19 mouse cellular contexts compared by ENCODE assay signal in the genomic region with DNA sequence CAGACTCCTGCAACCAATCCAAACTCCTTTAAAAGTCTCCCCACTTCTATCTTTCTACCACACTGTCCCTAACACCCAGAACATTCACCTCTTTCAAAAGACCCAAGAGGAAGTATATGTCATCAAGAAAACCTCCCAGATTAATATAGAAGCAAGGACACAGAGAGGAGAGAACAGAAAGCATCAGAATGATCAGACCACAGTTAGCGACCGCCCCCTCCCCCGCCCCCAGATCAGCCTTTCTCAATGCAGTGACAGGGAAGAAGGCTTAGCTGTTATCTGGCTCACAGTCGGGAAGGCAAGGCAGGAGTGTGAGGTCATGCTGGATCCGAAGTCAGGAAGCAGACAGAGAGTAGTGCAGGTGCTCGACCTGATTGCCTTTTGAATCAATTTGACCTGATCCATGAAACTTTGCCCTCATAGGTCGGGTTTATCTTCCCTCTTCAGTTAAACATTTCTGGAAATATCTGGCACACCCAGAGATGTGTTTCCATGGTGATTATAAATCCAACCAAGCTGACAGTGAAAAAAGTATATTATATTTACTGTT. TPM values are rescaled to one million over a fixed set of nuclear protein-coding genes. Genes with fewer than 3 reads are reported as not detected.
DNase-seq lines count a peak whose midpoint lies in the region; ATAC-seq and TF ChIP-seq lines count a peak whose summit lies in the region.
"Had no signal": no experiment of that assay in that cellular context is flagged by ENCODE, and none has a peak within 500 bp of the region (broad histone marks: within the 10 kb centered on the region; RNA-seq: fewer than 3 reads in every experiment).

No protein-coding gene starts in this region.

- 33% methylated on average over 7 of the region's 7 CpGs for WGBS in macrophage (ENCODE audit: missing documents)
- WGBS in heart, embryonic 11.5 days (ENCODE audit: insufficient replicate concordance), result 30% methylated on average over 7 of the region's 7 CpGs

- no peaks in the 10 kb centered on the region for H3K4me1 ChIP-seq in heart, embryonic 11.5 days (ENCODE audit: control insufficient read depth, insufficient read depth, low read length)
- H3K4me1 ChIP-seq: embryonic facial prominence, embryonic 15.5 days; midbrain, embryonic 12.5 days; neural tube, embryonic 12.5 days had no signal

- no peak for ATAC-seq in activated CD4-positive, CD25-positive, alpha-beta regulatory T cell, adult 4 months
- ATAC-seq in heart, embryonic 11.5 days (replicated peaks; ENCODE audit: insufficient number of reproducible peaks, low FRiP score, low TSS enrichment), result no peak

- H3K9me3 ChIP-seq in heart, embryonic 11.5 days (replicated peaks; ENCODE audit: control insufficient read depth, low read length), result no peaks in the 10 kb centered on the region
- H3K9me3 ChIP-seq: embryonic facial prominence, embryonic 15.5 days; forebrain, embryonic 10.5 days; heart, embryonic 10.5 days; midbrain, embryonic 12.5 days; neural tube, embryonic 12.5 days had no signal

- peak overlapping the region; percentile 44; the same call in 1 of the 2 replicates for H3K27ac ChIP-seq in layer of hippocampus, adult 2 months
- peak overlapping the region; percentile 84 for H3K27ac ChIP-seq in macrophage
- H3K27ac ChIP-seq in heart, embryonic 11.5 days (ENCODE audit: low read depth, low read length), result no peak overlapping the region
- H3K27ac ChIP-seq: embryonic facial prominence, embryonic 15.5 days; forebrain, embryonic 10.5 days; heart, embryonic 10.5 days; midbrain, embryonic 12.5 days; neural tube, embryonic 12.5 days had no signal

- H3K36me3 ChIP-seq in macrophage (ENCODE audit: inconsistent target), result no peaks in the 10 kb centered on the region
- H3K36me3 ChIP-seq in heart, embryonic 11.5 days (ENCODE audit: control insufficient read depth, insufficient read depth, low read length), result no peaks in the 10 kb centered on the region
- H3K36me3 ChIP-seq: embryonic facial prominence, embryonic 15.5 days; forebrain, embryonic 10.5 days; heart, embryonic 10.5 days; midbrain, embryonic 12.5 days; neural tube, embryonic 12.5 days had no signal

- no peak overlapping the region for H3K4me2 ChIP-seq in heart, embryonic 11.5 days
- H3K4me2 ChIP-seq: embryonic facial prominence, embryonic 15.5 days; midbrain, embryonic 12.5 days; neural tube, embryonic 12.5 days had no signal

- H3K9ac ChIP-seq in heart, embryonic 11.5 days (ENCODE audit: low read depth, low read length), result no peak overlapping the region
- H3K9ac ChIP-seq: embryonic facial prominence, embryonic 15.5 days; midbrain, embryonic 12.5 days; neural tube, embryonic 12.5 days had no signal

- H3K4me3 ChIP-seq in layer of hippocampus, adult 2 months, result no peak overlapping the region
- H3K4me3 ChIP-seq in macrophage (ENCODE audit: inconsistent target), result no peak overlapping the region
- no peak overlapping the region for H3K4me3 ChIP-seq in heart, embryonic 11.5 days (ENCODE audit: low read depth, low read length)
- H3K4me3 ChIP-seq: embryonic facial prominence, embryonic 15.5 days; forebrain, embryonic 10.5 days; heart, embryonic 10.5 days; midbrain, embryonic 12.5 days; neural tube, embryonic 12.5 days had no signal

- DNase-seq in layer of hippocampus, adult 2 months (ENCODE audit: low spot score in 2 of 2), result no peak
- no peak for DNase-seq in layer of hippocampus, adult 11-12 months (ENCODE audit: low spot score)
- peak; percentile 34 for DNase-seq in brain, adult 2 months (ENCODE audit: low read depth, low spot score)
- no peak for DNase-seq in right cerebral cortex, adult 2 months (ENCODE audit: low spot score in 2 of 2)
- DNase-seq: adrenal gland, adult 8-10 months; cerebellum, postnatal 25 days; heart, postnatal 10 days; kidney, postnatal 14 days; lung, adult 18-20 months; lung, postnatal 14 days; thymus, postnatal 4 days had no signal

- peaks cover 82% of the 10 kb centered on the region for H3K79me2 ChIP-seq in macrophage (ENCODE audit: inconsistent target)

- no peaks in the 10 kb centered on the region for H3K27me3 ChIP-seq in heart, embryonic 11.5 days (ENCODE audit: control insufficient read depth, insufficient read depth, low read length)
- H3K27me3 ChIP-seq: embryonic facial prominence, embryonic 15.5 days; neural tube, embryonic 12.5 days had no signal

- TF ChIP-seq CTCF in layer of hippocampus, adult 2 months (conservative IDR thresholded peaks at IDR 0.05), result no peak

RNA-seq across cellular contexts. Expression of gene Slc41a2, which starts 15.1 kb away (rescaled TPM):
- 10 to 100 TPM; 21.6 to 23.2 TPM for total RNA-seq in layer of hippocampus, adult 2 months (2021)
- total RNA-seq in macrophage (2018; cell fraction: chromatin; rRNA removed), result 100 to 1,000 TPM in 6 of 26 experiments, 10 to 100 TPM in 20; 34.9 to 224 (median 71.5) TPM
- total RNA-seq in macrophage (2018; cell fraction: cytosol; rRNA removed), result 10 to 100 TPM; 17.6 to 37.8 (median 23.1) TPM
- 100 to 1,000 TPM in 1 of 26 experiments, 10 to 100 TPM in 25; 28.8 to 138 (median 41.8) TPM for total RNA-seq in macrophage (2018; cell fraction: nucleus; rRNA removed)
- polyA plus RNA-seq in macrophage (2018), result 15.4 to 19.3 TPM (median 15.9 TPM) in 3 replicates
- polyA plus RNA-seq in activated CD4-positive, CD25-positive, alpha-beta regulatory T cell, adult 4 months (2017; shearing (Covaris generic)), result 1 to 10 TPM in 1 of 2 experiments, under 1 TPM in 1; 0.29 to 1.1 TPM
- 0.33 and 0.65 TPM in 2 replicates for polyA plus RNA-seq in heart, embryonic 11.5 days (2014; fragmentation: Nextera tagmentation; extraction: Ambion mirVana)

RNA-seq across cellular contexts. Expression of gene D10Wsu102e, which starts 37.4 kb away (rescaled TPM):
- total RNA-seq in layer of hippocampus, adult 2 months (2021), result 1 to 10 TPM; 3.1 to 3.9 TPM
- total RNA-seq in macrophage (2018; cell fraction: chromatin; rRNA removed), result 10 to 100 TPM in 4 of 26 experiments, 1 to 10 TPM in 22; 1.9 to 16.3 (median 7.6) TPM
- total RNA-seq in macrophage (2018; cell fraction: cytosol; rRNA removed), result under 1 TPM; 0.38 to 0.90 (median 0.55) TPM
- 10 to 100 TPM in 3 of 26 experiments, 1 to 10 TPM in 23; 1.3 to 12.0 (median 4.1) TPM for total RNA-seq in macrophage (2018; cell fraction: nucleus; rRNA removed)
- polyA plus RNA-seq in macrophage (2018), result 0.41 to 0.67 TPM (median 0.49 TPM) in 3 replicates
- polyA plus RNA-seq in activated CD4-positive, CD25-positive, alpha-beta regulatory T cell, adult 4 months (2017; shearing (Covaris generic)), result under 1 TPM; 0.92 to 0.98 TPM
- 0.52 and 0.53 TPM in 2 replicates for polyA plus RNA-seq in heart, embryonic 11.5 days (2014; fragmentation: Nextera tagmentation; extraction: Ambion mirVana)
